Mouse (Mus musculus) right cerebral cortex, postnatal 36 days (tissue): Measurements from ENCODE around the gene Rnf207.

Source experiments
- DNase-seq, 2 experiments: peaks; one replicate each; pipeline ENCODE4 v3.0.0; 2022; ENCODE audit warnings: low spot score in 2 of 2, mixed read lengths in 1 of 2

The Rnf207 gene

DNA sequence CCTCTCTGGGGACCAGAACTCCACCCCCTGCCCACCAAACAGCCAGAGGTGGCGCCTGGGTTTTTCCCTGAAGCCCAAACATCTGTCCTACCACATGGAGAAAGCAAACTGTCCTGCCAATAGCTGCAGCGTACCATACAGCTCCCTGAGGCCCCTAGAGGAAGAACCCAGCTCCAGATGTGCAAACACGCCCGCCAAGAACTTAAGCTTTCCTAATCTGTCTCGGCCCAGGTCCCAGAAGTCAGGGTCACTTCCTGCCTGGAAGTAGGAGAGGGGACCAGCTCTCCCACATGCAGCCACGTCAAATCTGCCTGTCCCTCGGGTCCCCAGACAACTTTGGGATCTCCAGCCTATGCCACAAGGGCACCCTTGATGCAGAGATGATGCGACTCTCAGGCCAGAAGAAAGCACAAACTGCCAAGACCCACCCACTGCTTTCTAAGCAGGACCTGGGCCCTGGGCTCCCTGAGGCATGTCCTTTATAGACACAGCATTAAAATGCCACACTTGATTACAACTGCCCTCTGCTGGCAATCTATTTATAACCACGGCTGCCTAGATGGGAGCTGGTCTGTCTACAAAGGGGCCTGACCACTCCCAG is 46.2 kb downstream of the Rnf207 start:
- DNase-seq = no peak

GRCm38 (mm10) chr4:152272006-152272405 is 46.8 kb downstream of the Rnf207 start:
- DNase-seq = no peak

GRCm38 (mm10) chr4:152271334-152271733 is 47.5 kb downstream of the Rnf207 start:
- no peak for DNase-seq

DNA sequence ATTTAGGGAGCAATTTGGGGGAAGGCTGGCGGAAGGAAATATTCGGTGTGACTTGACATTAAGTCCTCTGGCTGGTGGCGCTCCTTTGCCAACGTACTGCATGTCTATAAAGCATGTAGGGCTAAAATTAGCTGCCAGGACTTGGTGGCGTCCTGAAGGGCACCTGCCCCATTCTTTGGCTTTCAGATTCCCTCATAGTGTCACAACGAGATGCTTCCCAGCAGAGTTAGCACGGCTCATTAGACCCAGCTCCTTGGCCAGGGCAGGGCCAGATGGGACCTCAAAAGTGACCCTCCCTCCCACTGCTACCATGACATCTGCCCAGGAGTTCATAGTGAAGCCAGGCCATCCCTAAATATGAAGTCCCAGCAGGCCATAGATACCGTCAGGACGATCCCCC is 48.2 kb downstream of the Rnf207 start:
- DNase-seq = no peak

DNA sequence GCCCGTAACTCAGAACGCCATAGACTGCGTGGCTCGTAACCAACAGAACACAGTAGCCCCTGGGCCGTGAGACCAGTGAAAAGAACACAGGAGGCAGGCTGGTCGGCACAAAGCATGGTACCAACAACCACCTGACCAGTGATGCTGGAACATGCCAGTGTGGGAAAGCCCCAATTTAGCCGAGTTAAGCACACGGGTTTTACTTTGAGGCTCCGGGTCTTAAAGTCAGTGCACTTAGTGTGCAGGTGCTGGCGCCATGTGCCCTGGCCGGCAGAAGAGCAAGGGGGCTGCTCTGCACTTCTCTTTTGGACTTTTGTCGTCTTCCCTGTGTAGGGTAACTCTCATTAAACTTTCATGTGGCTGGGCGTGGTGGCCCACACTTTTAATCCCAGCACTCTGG is 48.8 kb downstream of the Rnf207 start:
- DNase-seq = no peak

- no peak for DNase-seq
Measured at GRCm38 (mm10) chr4:152267748-152268369, 50.9 kb downstream of the Rnf207 start.

- DNase-seq = no peak
Measured at GRCm38 (mm10) chr4:152266236-152266895, 52.4 kb downstream of the Rnf207 start.

DNA sequence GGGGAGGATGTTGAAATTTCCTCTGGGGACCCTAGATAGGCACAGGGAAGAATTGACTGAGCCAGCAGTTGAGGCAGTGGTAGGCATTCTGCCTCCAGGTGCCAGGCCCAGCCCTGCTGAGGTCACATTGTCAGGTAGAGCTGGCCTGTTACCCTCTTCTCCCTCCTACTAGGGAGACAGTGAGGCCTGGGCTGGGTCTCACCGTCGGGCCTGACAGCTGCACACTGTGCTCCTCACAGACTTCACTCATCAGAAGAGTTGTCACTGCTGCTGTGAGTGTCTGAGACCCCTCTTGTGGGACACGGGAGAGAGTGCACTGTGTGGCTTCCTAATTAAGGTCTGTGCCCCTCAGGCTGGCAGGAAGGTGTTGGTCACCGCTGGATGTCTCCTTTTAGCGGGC is 53.0 kb downstream of the Rnf207 start:
- no peak for DNase-seq

GRCm38 (mm10) chr4:152264867-152265568 is 53.8 kb downstream of the Rnf207 start:
- no peak for DNase-seq

DNA sequence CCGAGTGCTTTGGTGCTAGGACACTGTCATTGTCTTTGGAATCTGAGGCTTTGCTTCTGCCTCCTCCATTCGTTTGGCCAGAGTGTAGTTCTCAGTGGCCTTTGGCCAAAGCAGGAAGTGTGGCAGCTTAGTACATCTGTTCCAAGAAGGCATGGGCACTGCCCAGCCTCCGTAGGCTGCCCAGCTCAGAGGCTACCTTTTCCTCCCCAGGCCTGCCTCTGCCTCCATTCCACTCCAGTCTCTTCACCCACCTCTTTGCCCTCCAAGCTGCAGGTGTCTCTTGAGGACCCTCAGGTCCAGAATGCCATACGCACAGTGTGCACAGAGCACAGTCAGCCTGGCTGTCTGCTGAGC is 54.6 kb downstream of the Rnf207 start:
- DNase-seq = no peak

DNA sequence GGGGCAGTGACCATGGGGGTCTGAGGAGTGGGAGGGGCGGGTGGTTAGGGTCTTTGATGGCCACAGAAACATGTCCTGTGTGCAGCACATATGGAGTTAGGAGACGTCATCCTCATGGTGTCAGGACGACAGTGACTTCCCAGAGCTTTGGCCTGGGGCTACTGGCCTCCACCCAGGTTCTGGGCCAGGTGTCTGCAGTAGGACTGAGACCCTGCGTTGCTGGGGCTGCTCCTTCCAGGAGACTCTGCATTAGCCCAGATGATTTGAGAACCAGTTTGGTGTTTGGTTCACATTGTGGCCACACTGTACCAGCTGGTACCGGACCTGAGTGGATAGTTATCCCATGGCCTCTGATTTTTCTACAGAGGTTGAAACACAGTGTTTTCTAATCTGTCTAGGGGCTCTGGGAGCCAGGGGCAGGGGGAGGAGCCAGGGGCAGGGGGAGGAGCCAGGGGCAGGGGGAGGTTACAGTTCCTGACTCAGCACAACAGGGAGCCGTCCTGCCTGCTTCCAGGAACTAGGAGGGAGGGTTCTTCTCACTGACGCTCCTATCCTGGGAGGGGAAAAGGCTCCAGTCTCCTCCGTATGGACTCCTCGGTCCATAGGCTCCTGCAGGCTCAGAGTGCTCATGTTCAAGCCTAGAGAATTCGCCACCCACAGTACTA is 55.1 kb downstream of the Rnf207 start:
- DNase-seq = no peak

DNA sequence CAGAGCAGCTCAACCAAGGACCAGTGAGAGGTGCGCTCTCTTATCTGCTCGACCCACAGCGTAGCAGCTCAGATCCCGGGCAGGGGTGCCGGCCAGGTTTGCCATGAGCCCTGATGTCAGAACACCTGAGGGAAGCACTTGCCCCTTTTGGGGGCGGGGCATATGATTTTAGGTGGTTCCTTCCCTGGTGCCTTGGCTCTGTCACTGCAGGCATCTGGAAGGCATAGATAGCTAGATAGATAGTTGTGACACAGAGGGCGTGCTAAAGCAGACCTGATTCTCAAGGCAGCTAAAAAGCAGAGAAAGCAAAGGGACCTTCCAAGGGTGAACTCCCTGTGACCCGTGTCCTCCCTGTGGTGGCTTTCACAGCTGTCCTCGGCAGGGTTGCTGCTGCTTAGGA is 55.7 kb downstream of the Rnf207 start:
- no peak for DNase-seq

DNA sequence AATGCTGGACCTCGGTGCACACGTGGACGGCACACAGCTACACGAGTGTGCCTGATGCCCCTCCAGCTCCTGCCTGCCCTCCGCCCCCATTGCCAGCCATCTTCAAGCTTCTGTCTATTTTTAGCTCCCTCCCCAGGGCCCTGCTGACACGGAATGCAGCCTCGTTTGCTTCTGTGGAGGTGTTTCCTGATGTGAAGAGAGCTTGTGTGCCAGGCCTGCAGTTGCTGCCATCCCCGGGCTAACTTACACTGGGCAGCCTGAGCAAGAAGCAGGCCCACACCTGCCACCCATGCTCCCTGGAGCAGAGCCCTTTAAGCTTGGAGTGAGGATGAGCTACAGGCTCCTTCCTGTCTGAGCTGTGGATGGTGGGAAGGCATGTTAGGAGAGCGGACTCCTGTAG is 56.6 kb downstream of the Rnf207 start:
- DNase-seq = no peak

- no peak for DNase-seq
Measured at GRCm38 (mm10) chr4:152260451-152260850, 58.3 kb downstream of the Rnf207 start.

DNA sequence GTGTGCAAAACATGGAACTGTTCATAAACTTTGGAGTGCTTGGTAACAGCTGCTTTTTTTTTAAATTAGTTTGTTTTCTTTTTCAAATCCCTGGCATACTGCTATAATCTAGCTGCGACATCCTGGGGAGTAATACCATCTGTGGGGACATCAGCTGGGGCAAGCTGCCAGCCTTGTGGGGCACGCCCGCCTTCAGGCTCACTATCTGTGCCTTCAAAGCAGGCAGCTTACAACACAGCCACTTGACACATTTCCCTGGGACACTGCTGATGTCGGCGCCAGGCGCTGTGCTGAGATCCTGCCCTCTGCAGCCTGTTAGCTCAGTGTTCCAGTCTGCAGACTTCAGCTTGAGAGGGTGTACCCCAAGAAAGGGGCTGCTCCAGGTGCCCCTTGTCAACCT is 61.7 kb downstream of the Rnf207 start:
- DNase-seq = peak; percentile 70 to 76
